Mouse (Mus musculus): ENCODE results near the gene Elavl1. TPM values are rescaled to one million over a fixed set of nuclear protein-coding genes. Genes with fewer than 3 reads are reported as not detected.

Elavl1 gene
- polyA plus RNA-seq, 1 experiment, result 43.2 TPM

DNA sequence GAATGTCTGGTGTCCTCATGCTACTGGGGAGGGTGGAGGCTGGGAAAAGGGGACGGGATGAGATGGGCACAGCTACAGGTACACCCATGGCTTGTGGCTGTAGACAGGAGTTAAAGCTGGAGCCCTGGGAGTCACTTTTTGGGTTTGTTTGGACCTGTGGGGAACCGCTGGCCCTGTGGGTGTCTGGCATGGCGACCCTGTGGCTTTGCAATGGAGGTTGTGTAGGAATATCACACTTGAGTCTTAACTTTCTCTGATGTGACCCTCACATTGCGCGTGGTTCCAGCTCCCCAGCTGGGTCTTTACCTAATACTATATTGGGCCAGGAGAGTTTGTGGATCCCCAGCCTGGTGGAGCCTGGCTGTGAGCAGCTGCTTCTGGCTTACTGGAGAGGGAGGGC is 80.2 kb downstream of the Elavl1 start:
- WGBS, result 98% methylated on average over 5 of the region's 5 CpGs
- no peak for TF ChIP-seq CTCF (IDR thresholded peaks at IDR 0.05; ENCODE audit: borderline replicate concordance, control insufficient read depth, extremely low read depth, insufficient read depth, low read length, poor library complexity)
- no peak for TF ChIP-seq POLR2A (IDR thresholded peaks at IDR 0.05; ENCODE audit: control insufficient read depth, extremely low read depth, insufficient read depth, low read length, poor library complexity)
- H3K36me3 ChIP-seq (ENCODE audit: control insufficient read depth, insufficient read depth, low read length), result peaks cover 30% of the 10 kb centered on the region
- H3K27ac ChIP-seq (ENCODE audit: control insufficient read depth, insufficient read depth, low read length), result no peak overlapping the region
- peaks cover 6% of the 10 kb centered on the region for H3K4me1 ChIP-seq (replicated peaks; ENCODE audit: control insufficient read depth, insufficient read depth, low read length)
- no peaks in the 10 kb centered on the region for H3K27me3 ChIP-seq (ENCODE audit: control insufficient read depth, insufficient read depth, low read length)
- DNase-seq, result no peak
- no peak overlapping the region for H3K4me3 ChIP-seq (ENCODE audit: control insufficient read depth, insufficient read depth, low read length)

DNA sequence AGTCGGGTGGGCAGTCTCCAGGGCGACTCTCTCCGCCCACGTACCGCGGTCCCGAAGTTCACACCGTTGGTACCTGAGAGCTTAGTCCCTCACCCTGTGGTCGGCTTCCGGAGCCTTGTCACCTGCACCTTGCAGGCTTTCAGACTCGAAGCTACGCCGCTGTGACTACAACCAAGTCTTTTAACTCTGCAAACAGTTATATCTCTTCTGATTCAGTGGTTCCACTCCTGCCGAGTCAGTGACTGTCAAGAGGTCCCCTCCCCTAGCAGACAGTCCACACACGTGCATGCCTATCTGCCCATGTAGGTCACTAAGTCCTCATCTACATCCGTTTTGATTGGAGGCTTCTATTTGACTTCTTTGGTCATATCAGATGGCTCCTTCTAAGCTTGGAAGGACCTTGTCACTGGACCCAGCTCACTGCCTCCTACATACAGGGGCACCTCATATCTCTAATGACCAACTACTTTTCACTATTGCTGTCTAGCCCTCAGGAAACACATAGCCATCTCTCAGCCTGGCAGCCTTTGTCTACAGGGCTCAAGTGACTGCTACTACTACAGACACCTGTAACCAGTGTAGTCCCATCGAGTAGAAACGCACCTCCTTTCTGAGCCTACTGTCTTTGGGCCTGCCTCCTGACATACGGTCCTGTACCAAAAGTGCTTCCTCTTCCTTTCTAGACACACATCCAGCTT is 85.9 kb downstream of the Elavl1 start:
- peak overlapping the region; percentile 91 for H3K4me3 ChIP-seq (ENCODE audit: control insufficient read depth, insufficient read depth, low read length)
- H3K4me1 ChIP-seq (replicated peaks; ENCODE audit: control insufficient read depth, insufficient read depth, low read length), result peaks cover 20% of the 10 kb centered on the region
- TF ChIP-seq POLR2A (IDR thresholded peaks at IDR 0.05; ENCODE audit: control insufficient read depth, extremely low read depth, insufficient read depth, low read length, poor library complexity) (no peak), CTCF (IDR thresholded peaks at IDR 0.05; ENCODE audit: borderline replicate concordance, control insufficient read depth, extremely low read depth, insufficient read depth, low read length, poor library complexity) (no peak)
- no peaks in the 10 kb centered on the region for H3K27me3 ChIP-seq (ENCODE audit: control insufficient read depth, insufficient read depth, low read length)
- DNase-seq, result no peak
- peak overlapping the region; percentile 62 for H3K27ac ChIP-seq (ENCODE audit: control insufficient read depth, insufficient read depth, low read length)
- peaks cover 8% of the 10 kb centered on the region for H3K36me3 ChIP-seq (ENCODE audit: control insufficient read depth, insufficient read depth, low read length)
- WGBS, result 5% methylated on average over 19 of the region's 19 CpGs

DNA sequence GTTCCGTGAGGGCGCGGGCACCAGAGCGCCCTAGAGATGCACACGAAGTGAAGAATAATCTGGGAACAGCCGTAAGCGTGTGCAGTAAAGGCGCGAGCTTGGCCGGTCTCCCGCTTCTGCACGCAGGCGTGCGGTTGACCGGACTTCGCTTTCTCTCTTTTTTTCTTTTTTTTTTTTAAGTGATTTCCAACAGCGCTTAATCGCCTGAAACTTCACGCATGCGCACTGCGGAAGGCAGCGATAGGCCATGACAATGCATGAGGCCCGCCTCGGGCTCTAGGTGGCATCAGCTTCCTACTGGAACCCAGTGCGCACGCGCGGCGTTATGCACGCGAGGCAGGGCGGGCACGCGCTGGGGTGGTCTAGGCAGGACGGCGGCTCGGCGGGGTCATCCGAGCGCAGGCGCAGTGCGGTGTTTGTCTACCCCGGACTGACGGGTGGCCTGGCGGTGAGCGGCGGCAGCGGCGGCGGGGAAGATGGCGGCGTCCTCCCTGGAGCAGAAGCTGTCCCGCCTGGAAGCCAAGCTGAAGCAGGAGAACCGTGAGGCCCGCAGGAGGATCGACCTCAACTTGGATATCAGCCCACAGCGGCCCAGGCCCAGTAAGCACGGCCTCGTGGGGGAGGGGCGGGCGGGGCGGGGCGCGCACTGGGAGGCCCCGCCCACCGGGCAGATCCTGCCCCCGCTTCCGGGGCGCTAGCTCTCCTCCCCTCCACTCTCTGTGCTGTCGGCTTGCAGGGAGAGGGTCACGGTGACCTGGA is 86.6 kb downstream of the Elavl1 start, which contains the start of the genes Map2k7 and Gm49320:
Map2k7 (plus strand) TSS at position 307 of the 759 bp plus-strand sequence.
Gm49320 (plus strand) TSS at position 432 of the 759 bp plus-strand sequence.
- Histone ChIP-seq H3K4me3 (ENCODE audit: control insufficient read depth, insufficient read depth, low read length) (peak within 1 kb of the TSS; percentile 91), H3K27me3 (ENCODE audit: control insufficient read depth, insufficient read depth, low read length) (no peaks in the 10 kb centered on the region), H3K36me3 (ENCODE audit: control insufficient read depth, insufficient read depth, low read length) (peaks cover 1% of the 10 kb centered on the region), H3K4me1 (replicated peaks; ENCODE audit: control insufficient read depth, insufficient read depth, low read length) (peaks cover 20% of the 10 kb centered on the region), H3K27ac (ENCODE audit: control insufficient read depth, insufficient read depth, low read length) (peak within 1 kb of the TSS; percentile 79)
- WGBS, result under 1% methylated on average over 68 of the region's 71 CpGs
- TF ChIP-seq CTCF (IDR thresholded peaks at IDR 0.05; ENCODE audit: borderline replicate concordance, control insufficient read depth, extremely low read depth, insufficient read depth, low read length, poor library complexity) (peak; percentile 70; the same call in 1 of the 2 replicates), POLR2A (IDR thresholded peaks at IDR 0.05; ENCODE audit: control insufficient read depth, extremely low read depth, insufficient read depth, low read length, poor library complexity) (peak; percentile 74)
- DNase-seq, result peak; percentile 99

DNA sequence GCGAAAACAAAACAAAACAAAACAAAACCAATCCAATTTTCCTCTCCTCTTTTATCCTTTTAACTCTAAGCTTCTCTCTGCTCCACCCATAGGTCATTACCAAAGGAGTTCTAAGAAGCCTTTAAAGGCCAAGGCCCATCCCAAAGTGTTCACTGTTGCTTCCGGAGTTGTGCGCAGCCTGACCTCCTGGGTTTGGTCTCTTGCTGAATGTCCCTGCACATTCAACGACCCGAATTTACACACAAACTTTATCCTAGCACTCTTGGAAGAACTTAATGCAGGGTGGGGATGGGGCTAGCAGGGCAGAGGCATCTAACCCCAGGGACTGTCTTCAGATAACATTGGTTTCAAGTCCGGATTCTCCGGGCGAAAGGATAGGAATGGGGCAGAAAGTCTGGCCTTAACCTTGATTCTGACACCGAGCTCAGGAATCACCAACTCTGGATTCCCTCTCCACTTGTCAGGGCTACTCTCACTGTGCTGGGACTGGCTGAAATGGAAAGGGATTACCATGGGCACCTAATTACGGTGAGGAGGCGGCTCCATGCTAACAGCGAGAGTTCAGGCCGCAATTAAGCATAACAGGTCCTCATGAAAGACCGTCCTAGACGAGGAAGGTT is 87.3 kb downstream of the Elavl1 start:
- Histone ChIP-seq H3K27ac (ENCODE audit: control insufficient read depth, insufficient read depth, low read length) (peak overlapping the region; percentile 79), H3K36me3 (ENCODE audit: control insufficient read depth, insufficient read depth, low read length) (no peaks in the 10 kb centered on the region), H3K4me3 (ENCODE audit: control insufficient read depth, insufficient read depth, low read length) (peak overlapping the region; percentile 91), H3K4me1 (replicated peaks; ENCODE audit: control insufficient read depth, insufficient read depth, low read length) (peaks cover 20% of the 10 kb centered on the region), H3K27me3 (ENCODE audit: control insufficient read depth, insufficient read depth, low read length) (no peaks in the 10 kb centered on the region)
- 22% methylated on average over 15 of the region's 15 CpGs for WGBS
- TF ChIP-seq POLR2A (IDR thresholded peaks at IDR 0.05; ENCODE audit: control insufficient read depth, extremely low read depth, insufficient read depth, low read length, poor library complexity) (no peak), CTCF (IDR thresholded peaks at IDR 0.05; ENCODE audit: borderline replicate concordance, control insufficient read depth, extremely low read depth, insufficient read depth, low read length, poor library complexity) (no peak)
- DNase-seq, result no peak

Other genes with a start within 250 kb of the Elavl1 start
- gene Cd209f, start 219.6 kb downstream of the Elavl1 start, polyA plus RNA-seq (2012; rRNA removed), result 8.4 and 10.0 TPM in 2 replicates
- gene Cd209g, start 191.3 kb downstream of the Elavl1 start, polyA plus RNA-seq (2012; rRNA removed), result 5.7 and 8.9 TPM in 2 replicates
- gene Evi5l, start 158.8 kb downstream of the Elavl1 start, polyA plus RNA-seq (2012; rRNA removed), result 48.3 and 64.2 TPM in 2 replicates
- gene Prr36, start 108.0 kb downstream of the Elavl1 start, polyA plus RNA-seq (2012; rRNA removed), result 0.47 and 0.64 TPM in 2 replicates
- 0.59 and 0.66 TPM in 2 replicates for gene Lrrc8e, start 98.6 kb downstream of the Elavl1 start, polyA plus RNA-seq (2012; rRNA removed)
- 73.2 and 79.9 TPM in 2 replicates for gene Map2k7, start 86.7 kb downstream of the Elavl1 start, polyA plus RNA-seq (2012; rRNA removed)
- 2.6 and 4.6 TPM in 2 replicates for gene Gm49320, start 86.5 kb downstream of the Elavl1 start, polyA plus RNA-seq (2012; rRNA removed)
- gene Tgfbr3l, start 77.2 kb downstream of the Elavl1 start, polyA plus RNA-seq (2012; rRNA removed), result 56.4 and 69.7 TPM in 2 replicates
- 40.8 and 45.1 TPM in 2 replicates for gene Snapc2, start 72.3 kb downstream of the Elavl1 start, polyA plus RNA-seq (2012; rRNA removed)
- gene Ctxn1, start 66.1 kb downstream of the Elavl1 start, polyA plus RNA-seq (2012; rRNA removed), result 22.5 and 27.0 TPM in 2 replicates
- gene Timm44, start 49.5 kb downstream of the Elavl1 start, polyA plus RNA-seq (2012; rRNA removed), result 84.4 and 88.0 TPM in 2 replicates
- gene Ccl25, start 203 bp downstream of the Elavl1 start, polyA plus RNA-seq (2012; rRNA removed), result 178 and 233 TPM in 2 replicates
- 47.3 and 62.1 TPM in 2 replicates for gene Cers4, start 167.6 kb upstream of the Elavl1 start, polyA plus RNA-seq (2012; rRNA removed)

Data from thymus, adult 2 months (tissue).